Mouse (Mus musculus) A20 (cell line): ENCODE results near the gene Evi5.
A peak's percentile ranks its signal among the peaks of the same experiment; 100 is the strongest.

Experiments used
- DNase-seq: peaks from one replicate; pipeline ENCODE4 v3.0.0-alpha.2; 2011; ENCODE audit warnings: low read depth, low spot score

Evi5 gene

GRCm38 (mm10) chr5:107873330-107873729, 1.6 kb downstream of the Evi5 start:
- no peak for DNase-seq

DNA sequence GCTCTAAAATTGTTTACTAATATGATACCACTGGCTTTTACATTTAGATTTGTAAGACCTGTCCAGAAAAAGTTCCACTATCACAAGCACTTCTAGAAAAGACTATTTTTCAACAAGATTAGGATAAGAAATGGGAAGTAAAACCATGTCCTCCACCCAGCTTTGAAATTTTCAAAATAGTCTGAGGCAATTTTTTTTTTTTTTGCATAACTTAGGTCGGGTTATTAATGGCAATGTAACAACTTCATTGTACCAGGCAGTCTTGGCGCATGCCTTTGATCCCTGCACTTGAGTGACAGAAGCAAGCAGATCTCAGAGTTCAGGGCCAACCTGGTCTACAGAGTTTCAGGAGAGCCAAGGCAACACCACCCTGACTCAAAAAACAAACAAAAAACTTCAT, 5.2 kb downstream of the Evi5 start:
- DNase-seq: peak; percentile 59

DNA sequence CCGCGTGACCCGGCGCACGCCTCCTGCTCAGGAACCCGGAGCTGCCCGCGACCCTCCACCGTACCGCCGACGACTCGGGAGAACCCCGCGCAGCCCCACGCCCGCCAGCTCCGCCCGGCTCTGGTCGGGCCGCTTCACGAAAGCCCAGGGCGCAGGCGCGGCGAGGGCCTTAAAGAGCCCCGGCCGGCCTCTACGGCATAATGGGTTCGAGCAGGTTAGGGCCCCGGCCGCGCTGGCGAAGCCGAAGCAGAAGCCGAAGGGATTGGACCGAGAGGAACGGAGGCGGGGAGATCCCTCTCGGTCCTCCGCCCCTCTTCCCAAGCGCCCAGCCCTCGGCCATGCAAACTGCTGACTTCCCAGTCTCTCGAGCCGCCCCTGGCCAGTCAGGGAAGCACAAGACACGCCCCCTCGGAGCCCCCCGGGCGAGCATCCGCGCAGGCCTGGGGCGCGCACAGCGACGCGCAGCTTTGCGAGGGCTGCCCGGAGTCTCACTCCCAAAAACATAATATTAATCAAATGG, 5.9 kb downstream of the Evi5 start:
- DNase-seq: peak; percentile 91

DNA sequence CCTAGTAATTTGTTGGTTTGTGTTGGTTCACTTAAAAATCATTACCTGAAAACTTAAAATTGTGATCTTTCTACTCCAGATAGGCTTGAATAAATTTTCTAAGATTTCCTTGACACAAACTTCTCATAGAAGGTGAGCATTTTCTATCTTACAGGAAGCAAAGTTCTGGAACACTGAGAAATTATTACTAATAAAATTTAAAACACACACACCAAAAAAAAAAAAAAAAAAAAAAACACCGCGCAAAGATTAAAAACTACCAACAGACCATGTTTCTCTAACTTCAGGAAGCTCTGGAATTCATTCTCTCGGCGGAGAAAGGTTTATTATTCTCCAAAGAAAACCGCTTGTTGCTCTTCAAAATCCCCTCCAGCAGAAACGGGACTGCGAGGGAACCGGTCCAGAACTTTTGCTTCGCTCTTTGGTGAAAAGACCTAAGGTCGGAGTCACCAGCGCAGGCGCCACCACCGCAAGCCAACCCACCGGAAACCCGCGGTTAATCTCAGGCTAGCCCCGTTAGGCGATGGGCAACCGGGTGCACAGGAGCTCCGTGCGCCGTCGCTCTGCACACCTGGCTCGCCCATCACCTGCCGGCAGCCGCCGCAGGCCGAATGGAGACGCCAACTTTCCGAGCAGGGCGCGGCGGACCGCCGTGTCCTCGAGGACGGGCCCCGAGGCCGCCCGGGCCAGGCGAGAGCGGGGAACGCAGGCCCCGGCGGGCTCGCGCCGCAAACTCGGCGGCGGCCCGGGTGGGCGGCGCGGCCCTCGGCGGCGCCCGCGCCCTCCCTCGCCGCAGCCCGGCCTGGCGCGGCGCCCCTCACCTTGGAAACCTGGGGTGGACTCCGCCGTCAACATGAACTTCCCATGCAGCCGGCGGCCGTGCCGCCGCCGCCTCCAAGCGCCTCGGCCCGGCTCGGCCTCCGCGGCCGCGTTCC, 6.7 kb downstream of the Evi5 start:
- DNase-seq: peak; percentile 86

DNA sequence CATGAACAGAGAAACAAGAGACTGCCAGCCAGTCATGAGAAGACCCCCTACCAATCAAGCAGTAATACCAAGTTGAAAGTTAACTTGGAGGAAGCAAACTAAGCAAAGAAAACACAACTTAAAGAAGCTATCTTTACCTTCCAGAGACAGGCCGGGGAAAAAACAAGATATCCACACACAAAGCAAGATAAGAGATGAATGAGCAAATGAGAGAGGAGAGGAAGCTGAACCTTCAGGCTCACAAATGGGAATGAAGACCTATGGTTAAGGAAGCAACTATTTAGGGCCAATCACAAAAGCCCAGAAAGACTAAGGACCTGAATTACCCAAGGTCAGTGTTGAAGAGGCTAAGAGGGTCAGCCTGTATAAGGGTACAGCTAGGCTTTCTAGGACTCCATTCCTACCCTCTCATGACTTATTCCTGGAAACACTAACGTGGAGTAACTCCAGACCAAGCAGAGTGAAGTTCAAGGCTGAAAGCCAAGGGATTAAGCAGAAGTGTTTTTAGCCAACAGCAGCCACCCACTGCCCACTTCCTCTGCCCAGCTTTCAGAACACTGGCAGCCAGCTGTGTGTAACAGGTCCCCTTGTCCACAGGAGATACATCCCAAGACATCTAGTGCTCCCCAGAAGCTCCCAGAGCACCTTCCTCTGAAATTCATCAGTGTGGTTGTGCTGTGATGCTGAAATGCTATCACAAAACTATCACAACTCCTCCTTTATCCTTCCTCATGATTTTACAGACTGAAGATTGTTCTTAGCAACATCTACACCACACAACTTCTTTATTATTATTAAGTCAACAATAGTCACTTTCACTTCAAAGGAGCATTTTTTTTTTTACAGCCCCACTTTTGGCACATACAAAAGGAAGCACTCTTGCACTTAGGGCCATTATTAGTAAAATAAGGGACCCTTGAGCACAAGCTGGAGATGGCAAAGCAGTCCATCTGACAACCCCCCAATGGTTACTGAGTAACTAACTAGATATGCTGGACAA, 8.5 kb downstream of the Evi5 start:
- peak; percentile 58 for DNase-seq

DNA sequence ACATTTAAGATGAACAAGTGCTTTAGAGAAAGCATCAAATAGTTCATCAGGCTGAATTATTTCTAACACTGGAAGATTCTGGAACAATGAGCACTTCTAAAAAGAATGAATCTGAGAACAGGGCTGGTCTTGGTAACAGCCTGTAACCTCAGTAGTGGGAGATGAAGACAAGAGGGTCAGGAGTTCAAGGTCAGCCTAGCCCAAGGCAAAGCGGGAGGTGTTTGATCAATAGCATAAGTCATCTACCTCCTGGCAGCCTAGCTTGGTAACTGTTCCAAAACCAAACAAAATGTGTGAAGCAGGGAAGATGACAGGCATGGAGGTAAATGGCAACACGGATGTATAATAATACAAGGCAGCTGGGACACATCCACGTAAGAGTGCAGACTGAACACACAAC, 10.9 kb downstream of the Evi5 start:
- no peak for DNase-seq

- peak; percentile 52 for DNase-seq
Measured at GRCm38 (mm10) chr5:107858963-107859362, 15.9 kb downstream of the Evi5 start.

DNA sequence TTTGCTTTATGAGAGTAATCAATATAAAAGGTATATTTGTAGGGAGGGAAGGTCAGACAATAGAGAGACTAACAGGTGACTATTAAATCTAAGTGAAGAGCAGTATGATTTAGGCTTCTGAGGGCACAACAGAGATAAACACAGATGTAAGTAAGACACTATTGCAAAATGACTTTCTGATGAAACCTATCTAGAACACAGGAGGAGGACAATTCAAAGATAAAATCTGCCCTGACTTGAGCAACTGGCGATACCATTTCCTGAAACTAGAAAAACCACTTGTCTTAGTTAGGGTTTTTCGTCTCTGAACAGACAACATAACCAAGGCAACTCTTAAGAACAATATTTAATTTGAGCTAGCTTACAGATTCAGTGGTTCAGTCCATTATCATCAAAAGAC, 19.4 kb downstream of the Evi5 start:
- no peak for DNase-seq

- DNase-seq: no peak
Measured at GRCm38 (mm10) chr5:107854556-107854955, 20.4 kb downstream of the Evi5 start.

DNA sequence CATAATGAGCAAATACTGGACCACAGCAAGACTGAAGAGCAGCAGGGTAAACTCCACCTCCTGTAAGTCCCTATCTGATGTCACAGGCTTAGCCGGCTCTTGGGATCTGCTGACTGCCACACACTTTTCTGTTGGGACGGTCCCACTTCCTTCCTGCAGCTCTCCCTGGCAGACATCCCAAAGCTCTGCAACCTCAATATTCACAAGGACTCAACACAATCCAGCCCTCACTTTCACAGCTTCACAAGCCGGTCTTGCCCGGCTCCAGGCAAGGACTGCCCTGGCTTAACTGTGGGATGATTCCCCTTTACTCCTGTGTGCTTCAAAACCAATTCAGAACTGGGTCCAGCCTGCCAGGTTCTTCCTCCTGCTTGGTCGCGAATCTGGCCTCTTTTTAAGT, 21.1 kb downstream of the Evi5 start:
- no peak for DNase-seq

- no peak for DNase-seq
Measured at GRCm38 (mm10) chr5:107848964-107849363, 25.9 kb downstream of the Evi5 start.

DNA sequence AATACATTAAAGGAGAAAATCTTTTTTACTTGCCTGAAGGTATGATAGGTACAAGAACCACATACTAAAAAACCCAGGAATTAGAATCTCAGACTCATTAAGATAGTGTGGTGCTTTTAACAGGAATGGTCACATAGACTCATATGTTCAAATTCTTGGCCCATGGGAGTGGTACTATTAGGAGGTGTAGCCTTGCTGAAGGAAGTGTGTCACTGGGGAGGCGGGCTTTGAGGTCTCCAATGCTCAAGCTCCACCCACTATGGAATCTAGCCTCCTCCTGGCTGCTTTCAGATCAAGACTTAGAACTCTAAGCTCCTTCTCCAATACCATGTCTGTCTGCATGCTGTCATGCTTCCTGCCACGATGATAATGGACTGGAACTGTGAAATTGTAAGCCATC, 27.1 kb downstream of the Evi5 start:
- DNase-seq: no peak

DNA sequence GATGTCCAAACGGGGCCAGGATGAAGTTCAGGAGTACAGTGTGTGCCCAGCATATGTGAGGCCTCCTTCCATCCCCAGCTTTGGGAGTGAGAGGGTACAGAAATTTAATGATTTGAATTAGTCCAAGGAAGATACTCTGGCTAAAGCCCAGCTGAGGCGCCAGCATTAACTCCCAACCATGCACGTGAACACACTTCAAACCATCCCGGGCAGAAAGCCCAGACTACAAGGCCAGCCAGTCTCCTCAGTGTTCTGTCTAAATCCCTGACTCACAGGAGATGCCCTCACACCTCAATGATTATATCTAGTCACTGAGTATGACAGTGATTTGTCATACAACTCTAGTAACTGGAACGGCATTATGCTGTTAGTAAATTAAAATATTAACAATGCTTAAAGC, 27.6 kb downstream of the Evi5 start:
- peak; percentile 40 for DNase-seq

DNA sequence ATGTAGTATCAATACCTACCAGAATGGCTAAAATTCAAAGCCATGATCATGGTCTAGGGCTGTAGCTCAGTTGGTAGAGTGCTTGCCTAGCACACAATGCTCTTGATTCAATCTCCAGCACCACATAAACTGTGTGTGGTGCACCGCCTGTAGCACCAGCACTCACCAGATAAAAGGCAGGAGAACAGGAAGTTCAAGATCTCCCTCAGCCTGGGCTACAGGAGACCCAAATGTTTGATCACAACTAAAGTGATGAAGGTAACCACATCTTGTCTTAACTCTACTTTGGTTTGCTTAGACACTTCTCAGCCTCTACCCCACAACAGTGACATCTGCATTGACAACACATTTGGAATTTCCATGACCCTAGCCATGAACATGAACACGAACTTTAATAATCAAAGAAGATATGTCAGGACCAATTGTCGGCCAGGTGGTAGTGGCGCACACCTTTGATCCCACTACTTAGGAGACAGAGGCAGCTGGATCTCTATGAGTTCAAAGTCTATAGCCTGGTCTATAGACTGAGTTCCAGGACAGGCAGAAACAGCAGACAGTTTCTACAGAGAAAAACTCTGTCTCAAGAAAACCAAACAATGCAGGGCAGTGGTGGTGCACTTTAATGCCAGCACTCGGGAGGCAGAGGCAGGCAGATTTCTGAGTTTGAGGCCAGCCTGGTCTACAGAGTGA, 34.2 kb downstream of the Evi5 start:
- DNase-seq: no peak

DNA sequence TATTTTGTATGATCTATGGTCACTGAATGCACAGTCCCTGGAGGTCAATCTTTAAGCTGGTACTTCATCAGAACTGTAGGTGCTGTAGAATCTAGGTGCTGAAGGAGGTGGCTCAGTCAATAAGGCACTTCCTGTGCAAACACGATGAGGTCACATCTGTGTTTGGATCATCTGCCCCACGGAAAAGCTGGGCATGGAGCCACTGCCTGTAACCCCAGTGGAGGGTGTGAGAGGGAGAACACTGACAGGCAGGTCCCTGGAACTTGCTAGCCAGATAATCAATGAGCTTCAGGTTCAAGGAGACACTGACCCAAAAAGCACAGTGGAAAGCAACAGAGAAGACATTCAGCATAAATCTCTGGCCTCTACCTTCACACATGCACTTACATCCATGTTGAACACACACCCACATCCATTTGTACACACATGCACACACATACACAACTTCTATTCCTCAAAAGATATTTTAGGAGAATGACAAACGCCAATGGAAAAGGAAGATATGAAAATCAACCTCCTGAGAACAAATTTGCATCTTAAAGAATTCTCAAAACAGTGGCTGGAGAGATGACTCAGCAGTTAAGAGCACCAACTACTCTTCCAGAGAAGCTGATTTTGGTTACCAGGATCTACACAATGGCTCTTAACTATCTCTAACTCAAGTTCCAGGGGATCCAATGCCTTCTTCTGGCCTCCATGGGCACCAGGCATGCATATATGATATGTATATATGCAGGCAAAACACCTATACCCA, 35.8 kb downstream of the Evi5 start:
- DNase-seq: no peak

DNA sequence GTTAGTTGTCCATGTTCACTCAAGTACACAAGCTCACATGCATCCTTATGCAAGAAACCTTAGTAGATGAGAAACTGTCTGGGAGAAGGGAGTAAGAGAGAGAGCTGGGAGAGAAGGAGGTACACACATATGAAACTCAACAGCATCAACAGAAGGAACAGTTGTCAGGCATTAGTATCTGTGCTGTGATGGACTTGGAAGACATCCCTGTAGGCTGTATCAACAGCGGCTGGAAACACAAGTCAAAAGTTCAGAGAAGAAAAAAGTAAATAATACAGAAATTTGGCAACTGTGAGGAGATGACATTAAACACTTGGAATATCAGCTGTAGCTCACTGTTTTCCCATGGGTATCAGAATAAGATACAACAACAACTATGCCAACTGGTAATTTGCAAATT, 40.6 kb downstream of the Evi5 start:
- DNase-seq: no peak

DNA sequence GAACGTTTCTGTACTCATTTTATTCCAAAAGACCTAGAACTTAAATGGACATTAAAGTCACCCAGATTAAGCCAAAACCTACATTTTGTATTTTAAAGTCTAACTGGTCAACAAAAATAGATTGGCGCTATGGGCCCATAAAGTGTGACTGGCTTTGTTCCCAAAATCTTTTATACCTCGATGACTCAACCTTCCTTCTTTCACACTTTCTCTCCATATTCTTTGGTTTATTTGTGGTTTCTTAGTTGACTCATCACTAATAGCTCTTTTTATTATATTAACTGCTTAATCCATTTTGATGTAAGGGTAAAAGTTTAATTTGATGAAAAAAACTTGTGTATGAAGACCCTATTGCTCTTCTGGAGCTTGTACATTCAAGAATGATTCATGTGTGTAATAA, 43.6 kb downstream of the Evi5 start:
- DNase-seq: no peak

DNA sequence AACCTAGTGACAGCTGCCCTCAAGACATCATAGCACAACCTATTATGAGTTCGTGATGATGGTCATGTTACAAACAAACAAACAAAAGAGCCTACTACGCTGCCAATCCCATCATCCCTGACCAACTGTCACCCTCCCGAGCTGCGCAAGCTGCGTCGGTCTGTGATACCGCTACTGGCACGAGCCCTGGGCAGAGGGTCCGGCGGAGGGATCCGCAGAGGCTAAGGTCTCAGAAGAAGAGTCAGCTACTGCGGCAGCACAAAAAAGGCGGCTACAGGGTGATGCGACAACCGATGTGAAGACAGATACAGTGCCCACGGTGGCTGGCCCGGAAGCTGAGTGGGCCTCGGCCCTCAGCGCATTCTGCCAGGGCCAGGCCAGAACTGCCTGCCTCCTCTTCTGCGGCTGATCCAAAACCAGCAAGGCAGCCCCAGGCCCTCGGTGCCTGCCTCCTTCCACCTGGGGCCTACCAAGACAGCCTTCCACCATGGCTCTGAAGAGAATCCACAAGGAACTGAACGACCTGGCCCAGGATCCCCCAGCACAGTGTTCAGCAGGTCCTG, 44.8 kb downstream of the Evi5 start, which contains the start of gene Ube2d2b:
TSS of gene Ube2d2b (plus strand) at position 102 of the 563 bp plus-strand sequence.
- DNase-seq: no peak

DNA sequence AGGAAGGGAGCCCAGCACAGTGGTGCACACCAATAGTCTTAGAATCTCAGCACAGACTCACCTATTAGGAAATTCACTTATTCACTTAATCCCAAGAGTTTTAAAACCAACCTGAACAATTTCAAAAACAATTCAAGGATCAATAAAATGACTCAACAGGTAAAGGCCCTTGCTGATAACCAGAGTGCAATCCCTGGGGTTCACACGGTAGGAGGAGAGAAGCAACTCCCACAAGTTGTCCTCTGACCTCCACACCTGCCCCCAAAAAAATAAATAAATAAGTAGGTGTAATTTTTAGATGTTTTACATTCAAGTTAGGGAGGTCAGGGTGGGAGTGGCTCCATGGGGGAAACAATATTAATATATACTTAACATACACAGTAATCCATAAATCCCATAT, 52.4 kb downstream of the Evi5 start:
- no peak for DNase-seq

DNA sequence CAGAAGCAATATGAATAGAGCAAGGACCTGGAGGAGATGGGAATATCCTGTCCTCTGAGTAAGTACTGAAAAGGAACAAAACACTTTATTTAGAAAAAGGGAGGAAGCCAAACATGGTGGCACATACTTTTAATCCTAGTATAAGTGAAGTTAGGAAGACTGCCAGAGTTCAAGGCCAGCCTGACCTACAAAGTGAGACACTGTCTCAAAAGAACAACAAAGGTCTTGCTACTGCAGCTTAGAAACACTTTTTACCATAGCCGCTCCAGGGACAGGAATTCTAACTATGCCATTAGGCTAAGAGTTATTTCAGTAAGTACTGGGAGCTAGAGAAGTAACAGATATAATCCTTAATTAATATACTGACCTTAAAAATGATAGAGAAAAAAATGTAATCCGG, 60.3 kb downstream of the Evi5 start:
- DNase-seq: no peak
